Mouse (Mus musculus): Measurements from ENCODE around the gene Il6. TPM values are rescaled to one million over a fixed set of nuclear protein-coding genes. Genes with fewer than 3 reads are reported as not detected.

Il6 gene
- total RNA-seq, 2 experiments from 2014 or later: not detected

Other genes with a start within 250 kb of the Il6 start
- gene Tyms, start 60.5 kb downstream of the Il6 start, total RNA-seq (2021): 1 to 10 TPM; 5.8 to 8.3 TPM
- gene Garem2, start 92.0 kb downstream of the Il6 start, total RNA-seq (2021): 10 to 100 TPM; 10.5 to 11.2 TPM
- gene 3110082J24Rik, start 93.0 kb downstream of the Il6 start, total RNA-seq (2021): 1 to 10 TPM; 2.1 to 2.2 TPM
- gene Hadha, start 142.0 kb downstream of the Il6 start, total RNA-seq (2021): 10 to 100 TPM; 60.2 to 64.6 TPM
- gene Hadhb, start 142.1 kb downstream of the Il6 start, total RNA-seq (2021): 10 to 100 TPM; 52.3 to 52.6 TPM
- not detected for gene Adgrf3, start 192.6 kb downstream of the Il6 start, total RNA-seq (2021)
- 10 to 100 TPM; 56.8 to 58.3 TPM for gene Selenoi, start 219.5 kb downstream of the Il6 start, total RNA-seq (2021)

Data from left cerebral cortex, postnatal 10 days (tissue).